Mouse (Mus musculus): Measurements from ENCODE around the gene Syt14. TPM values are rescaled to one million over a fixed set of nuclear protein-coding genes. Genes with fewer than 3 reads are reported as not detected.

Gene Syt14
- polyA plus RNA-seq, 1 experiment = not detected

GRCm38 (mm10) chr1:192896076-192896475, 139.5 kb downstream of the Syt14 start:
- Histone ChIP-seq H3K27me3 (ENCODE audit: control insufficient read depth, insufficient read depth, insufficient read length) (no peaks in the 10 kb centered on the region), H3K4me2 (ENCODE audit: low read depth) (no peak overlapping the region), H3ac (ENCODE audit: control insufficient read depth, insufficient read length) (no peak overlapping the region), H3K4me3 (no peak overlapping the region), H3K36me3 (ENCODE audit: control insufficient read depth, insufficient read depth) (no peaks in the 10 kb centered on the region), H3K79me2 (ENCODE audit: control insufficient read depth, insufficient read depth) (no peaks in the 10 kb centered on the region)
- TF ChIP-seq POLR2AphosphoS2 (IDR thresholded peaks at IDR 0.05; ENCODE audit: insufficient read length, low read depth) (no peak), SRF (IDR thresholded peaks at IDR 0.05; ENCODE audit: control insufficient read depth, insufficient read length, low read depth) (no peak), E2F4 (IDR thresholded peaks at IDR 0.05; ENCODE audit: insufficient read depth) (no peak)

DNA sequence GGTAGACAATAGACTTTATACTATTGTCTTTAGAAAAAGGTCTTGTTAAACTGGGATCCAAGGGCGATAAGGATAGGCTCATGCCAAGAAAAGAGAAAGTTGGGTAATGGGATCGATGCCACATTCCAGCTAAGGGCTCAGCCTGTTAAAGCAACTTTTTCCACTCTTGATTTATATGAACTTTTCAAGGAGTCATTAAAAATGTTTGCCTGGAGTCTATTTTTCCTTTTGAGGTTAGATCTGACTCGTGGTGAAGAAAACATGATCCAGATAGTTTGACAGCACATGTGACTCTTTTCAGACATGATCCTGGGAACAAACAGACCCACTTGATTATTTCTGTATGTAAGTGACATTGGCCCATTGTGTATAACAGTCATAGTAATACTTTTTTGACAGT, 144.9 kb downstream of the Syt14 start:
- no peak overlapping the region for H3K4me2 ChIP-seq (ENCODE audit: low read depth)
- no peaks in the 10 kb centered on the region for H3K79me2 ChIP-seq (ENCODE audit: control insufficient read depth, insufficient read depth)
- no peaks in the 10 kb centered on the region for H3K27me3 ChIP-seq (ENCODE audit: control insufficient read depth, insufficient read depth, insufficient read length)
- H3K4me3 ChIP-seq = no peak overlapping the region
- no peak overlapping the region for H3ac ChIP-seq (ENCODE audit: control insufficient read depth, insufficient read length)
- TF ChIP-seq USF1 (IDR thresholded peaks at IDR 0.05; ENCODE audit: low read depth) = no peak
- no peak for TF ChIP-seq CEBPB (IDR thresholded peaks at IDR 0.05; ENCODE audit: insufficient read depth, poor library complexity, severe bottlenecking)
- TF ChIP-seq REST (IDR thresholded peaks at IDR 0.05; ENCODE audit: insufficient read depth, insufficient read length) = no peak
- TF ChIP-seq POLR2AphosphoS2 (IDR thresholded peaks at IDR 0.05; ENCODE audit: insufficient read length, low read depth) = no peak
- TF ChIP-seq POLR2A (IDR thresholded peaks at IDR 0.05; ENCODE audit: insufficient read length, low read depth) = no peak
- no peak for TF ChIP-seq E2F4 (IDR thresholded peaks at IDR 0.05; ENCODE audit: insufficient read depth)
- TF ChIP-seq TCF12 (IDR thresholded peaks at IDR 0.05; ENCODE audit: insufficient read depth, poor library complexity, severe bottlenecking) = no peak
- TF ChIP-seq MAX (IDR thresholded peaks at IDR 0.05; ENCODE audit: low read depth) = no peak
- no peak for TF ChIP-seq TCF3 (IDR thresholded peaks at IDR 0.05; ENCODE audit: insufficient read length, low read depth)
- TF ChIP-seq MYOD1 (IDR thresholded peaks at IDR 0.05; ENCODE audit: control insufficient read depth in 1 of 3, insufficient read length in 2 of 3, low read depth in 2 of 3) = no peak
- no peak for TF ChIP-seq MYOG (IDR thresholded peaks at IDR 0.05; ENCODE audit: control insufficient read depth in 1 of 3, insufficient read depth in 1 of 3, insufficient read length in 2 of 3, low read depth in 2 of 3)
- no peak for TF ChIP-seq SRF (IDR thresholded peaks at IDR 0.05; ENCODE audit: control insufficient read depth, insufficient read length, low read depth)
- no peaks in the 10 kb centered on the region for H3K36me3 ChIP-seq (ENCODE audit: control insufficient read depth, insufficient read depth)

- no peak for TF ChIP-seq TCF12 (IDR thresholded peaks at IDR 0.05; ENCODE audit: insufficient read depth, poor library complexity, severe bottlenecking)
- TF ChIP-seq MYOD1 (IDR thresholded peaks at IDR 0.05; ENCODE audit: control insufficient read depth in 1 of 3, insufficient read length in 2 of 3, low read depth in 2 of 3) = no peak
- no peak for TF ChIP-seq CEBPB (IDR thresholded peaks at IDR 0.05; ENCODE audit: insufficient read depth, poor library complexity, severe bottlenecking)
- TF ChIP-seq REST (IDR thresholded peaks at IDR 0.05; ENCODE audit: insufficient read depth, insufficient read length) = no peak
- no peak for TF ChIP-seq SRF (IDR thresholded peaks at IDR 0.05; ENCODE audit: control insufficient read depth, insufficient read length, low read depth)
- no peaks in the 10 kb centered on the region for H3K36me3 ChIP-seq (ENCODE audit: control insufficient read depth, insufficient read depth)
- H3ac ChIP-seq (ENCODE audit: control insufficient read depth, insufficient read length) = no peak overlapping the region
- no peak overlapping the region for H3K4me3 ChIP-seq
- H3K27me3 ChIP-seq (ENCODE audit: control insufficient read depth, insufficient read depth, insufficient read length) = no peaks in the 10 kb centered on the region
- H3K4me2 ChIP-seq (ENCODE audit: low read depth) = no peak overlapping the region
- H3K79me2 ChIP-seq (ENCODE audit: control insufficient read depth, insufficient read depth) = no peaks in the 10 kb centered on the region
Measured at GRCm38 (mm10) chr1:192882617-192883295, 152.8 kb downstream of the Syt14 start.

- H3K4me2 ChIP-seq (ENCODE audit: low read depth) = no peak overlapping the region
- no peaks in the 10 kb centered on the region for H3K27me3 ChIP-seq (ENCODE audit: control insufficient read depth, insufficient read depth, insufficient read length)
- H3K36me3 ChIP-seq (ENCODE audit: control insufficient read depth, insufficient read depth) = no peaks in the 10 kb centered on the region
- TF ChIP-seq MAX (IDR thresholded peaks at IDR 0.05; ENCODE audit: low read depth) (no peak), TCF12 (IDR thresholded peaks at IDR 0.05; ENCODE audit: insufficient read depth, poor library complexity, severe bottlenecking) (no peak), REST (IDR thresholded peaks at IDR 0.05; ENCODE audit: insufficient read depth, insufficient read length) (no peak), TCF3 (IDR thresholded peaks at IDR 0.05; ENCODE audit: insufficient read length, low read depth) (no peak), POLR2AphosphoS2 (IDR thresholded peaks at IDR 0.05; ENCODE audit: insufficient read length, low read depth) (no peak)
- H3ac ChIP-seq (ENCODE audit: control insufficient read depth, insufficient read length) = no peak overlapping the region
- H3K79me2 ChIP-seq (ENCODE audit: control insufficient read depth, insufficient read depth) = no peaks in the 10 kb centered on the region
- H3K4me3 ChIP-seq = no peak overlapping the region
Measured at GRCm38 (mm10) chr1:192880130-192880529, 155.4 kb downstream of the Syt14 start.

DNA sequence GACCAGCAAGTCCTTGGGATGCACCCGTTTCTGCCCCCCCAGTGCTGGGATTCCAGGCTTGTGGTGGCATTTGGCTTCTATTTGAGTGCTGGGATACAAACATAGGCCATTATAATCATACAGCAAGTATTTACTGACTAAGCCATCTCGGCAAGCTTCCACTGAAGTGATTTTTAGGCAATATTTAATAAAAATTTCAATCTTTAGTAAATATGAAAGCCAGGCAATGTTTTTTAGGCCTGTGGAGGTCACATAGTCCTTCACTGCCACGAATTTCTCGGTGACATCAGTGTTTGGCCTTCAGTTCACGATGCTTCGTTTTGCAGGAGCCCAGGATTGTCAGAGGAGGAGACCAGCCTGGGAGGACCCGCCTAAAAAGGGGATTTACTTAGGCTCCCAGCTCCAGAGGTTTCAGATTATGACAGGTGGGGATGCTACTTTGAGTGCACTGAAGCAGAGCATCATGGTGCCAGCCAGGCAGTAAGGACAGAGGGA, 156.4 kb downstream of the Syt14 start:
- Histone ChIP-seq H3K4me2 (ENCODE audit: low read depth) (no peak overlapping the region), H3K79me2 (ENCODE audit: control insufficient read depth, insufficient read depth) (no peaks in the 10 kb centered on the region), H3K36me3 (ENCODE audit: control insufficient read depth, insufficient read depth) (no peaks in the 10 kb centered on the region), H3K4me3 (no peak overlapping the region), H3K27me3 (ENCODE audit: control insufficient read depth, insufficient read depth, insufficient read length) (no peaks in the 10 kb centered on the region), H3ac (ENCODE audit: control insufficient read depth, insufficient read length) (no peak overlapping the region)
- TF ChIP-seq MAX (IDR thresholded peaks at IDR 0.05; ENCODE audit: low read depth) = no peak
- TF ChIP-seq E2F4 (IDR thresholded peaks at IDR 0.05; ENCODE audit: insufficient read depth) = no peak
- no peak for TF ChIP-seq CEBPB (IDR thresholded peaks at IDR 0.05; ENCODE audit: insufficient read depth, poor library complexity, severe bottlenecking)
- no peak for TF ChIP-seq POLR2AphosphoS2 (IDR thresholded peaks at IDR 0.05; ENCODE audit: insufficient read length, low read depth)
- no peak for TF ChIP-seq USF1 (IDR thresholded peaks at IDR 0.05; ENCODE audit: low read depth)
- no peak for TF ChIP-seq SRF (IDR thresholded peaks at IDR 0.05; ENCODE audit: control insufficient read depth, insufficient read length, low read depth)
- no peak for TF ChIP-seq TCF12 (IDR thresholded peaks at IDR 0.05; ENCODE audit: insufficient read depth, poor library complexity, severe bottlenecking)
- TF ChIP-seq TCF3 (IDR thresholded peaks at IDR 0.05; ENCODE audit: insufficient read length, low read depth) = no peak
- TF ChIP-seq POLR2A (IDR thresholded peaks at IDR 0.05; ENCODE audit: insufficient read length, low read depth) = no peak
- no peak for TF ChIP-seq MYOG (IDR thresholded peaks at IDR 0.05; ENCODE audit: control insufficient read depth in 1 of 3, insufficient read depth in 1 of 3, insufficient read length in 2 of 3, low read depth in 2 of 3)
- TF ChIP-seq MYOD1 (IDR thresholded peaks at IDR 0.05; ENCODE audit: control insufficient read depth in 1 of 3, insufficient read length in 2 of 3, low read depth in 2 of 3) = no peak
- no peak for TF ChIP-seq REST (IDR thresholded peaks at IDR 0.05; ENCODE audit: insufficient read depth, insufficient read length)
